Mouse (Mus musculus): ENCODE results near the gene 5730522E02Rik.
"Not testable (repeated sequence)": the region's sequence is repeated elsewhere in the genome, so short reads cannot be mapped to it uniquely, and the experiment has no call there.

5730522E02Rik gene

GRCm38 (mm10) chr11:26210582-26211180, at the start of gene 5730522E02Rik:
Gene 5730522E02Rik, minus strand, starts transcription at chr11:26210763.
- DNase-seq (ENCODE audit: inconsistent age in 2 of 2, low spot score in 1 of 2) = peak in 1 of 2 experiments; percentile 58

- no peak for DNase-seq (ENCODE audit: inconsistent age in 2 of 2, low spot score in 1 of 2)
Observed at GRCm38 (mm10) chr11:26236540-26236939, 26.0 kb upstream of the 5730522E02Rik start.

- DNase-seq (ENCODE audit: inconsistent age in 2 of 2, low spot score in 1 of 2) = no peak
Observed at GRCm38 (mm10) chr11:26229895-26230294, 19.3 kb upstream of the 5730522E02Rik start.

GRCm38 (mm10) chr11:26213643-26214042, 3.1 kb upstream of the 5730522E02Rik start:
- DNase-seq (ENCODE audit: inconsistent age in 2 of 2, low spot score in 1 of 2) = not testable (repeated sequence)

- peak; percentile 64 to 91 for DNase-seq (ENCODE audit: inconsistent age in 2 of 2, low spot score in 1 of 2)
Observed at GRCm38 (mm10) chr11:26209811-26210581, 567 bp downstream of the 5730522E02Rik start.

GRCm38 (mm10) chr11:26203466-26203865, 7.1 kb downstream of the 5730522E02Rik start:
- no peak for DNase-seq (ENCODE audit: inconsistent age in 2 of 2, low spot score in 1 of 2)

GRCm38 (mm10) chr11:26202842-26203241, 7.7 kb downstream of the 5730522E02Rik start:
- DNase-seq (ENCODE audit: inconsistent age in 2 of 2, low spot score in 1 of 2) = no peak

GRCm38 (mm10) chr11:26201778-26202097, 8.8 kb downstream of the 5730522E02Rik start:
- DNase-seq (ENCODE audit: inconsistent age in 2 of 2, low spot score in 1 of 2) = no peak

- peak; percentile 45 to 81 for DNase-seq (ENCODE audit: inconsistent age in 2 of 2, low spot score in 1 of 2)
Observed at GRCm38 (mm10) chr11:26200970-26201777, 9.4 kb downstream of the 5730522E02Rik start.

- no peak for DNase-seq (ENCODE audit: inconsistent age in 2 of 2, low spot score in 1 of 2)
Observed at GRCm38 (mm10) chr11:26195468-26195867, 15.1 kb downstream of the 5730522E02Rik start.

- DNase-seq (ENCODE audit: inconsistent age in 2 of 2, low spot score in 1 of 2) = no peak
Observed at GRCm38 (mm10) chr11:26187231-26187967, 23.2 kb downstream of the 5730522E02Rik start.

- no peak for DNase-seq (ENCODE audit: inconsistent age in 2 of 2, low spot score in 1 of 2)
Observed at GRCm38 (mm10) chr11:26170572-26170971, 40.0 kb downstream of the 5730522E02Rik start.

- DNase-seq (ENCODE audit: inconsistent age in 2 of 2, low spot score in 1 of 2) = no peak
Observed at GRCm38 (mm10) chr11:26167609-26167971, 43.0 kb downstream of the 5730522E02Rik start.

GRCm38 (mm10) chr11:26166966-26167608, 43.5 kb downstream of the 5730522E02Rik start:
- DNase-seq (ENCODE audit: inconsistent age in 2 of 2, low spot score in 1 of 2) = no peak

GRCm38 (mm10) chr11:26164651-26165259, 45.8 kb downstream of the 5730522E02Rik start:
- DNase-seq (ENCODE audit: inconsistent age in 2 of 2, low spot score in 1 of 2) = no peak

GRCm38 (mm10) chr11:26161354-26161753, 49.2 kb downstream of the 5730522E02Rik start:
- DNase-seq (ENCODE audit: inconsistent age in 2 of 2, low spot score in 1 of 2) = no peak

- DNase-seq (ENCODE audit: inconsistent age in 2 of 2, low spot score in 1 of 2) = no peak
Observed at GRCm38 (mm10) chr11:26159033-26159432, 51.5 kb downstream of the 5730522E02Rik start.

- no peak for DNase-seq (ENCODE audit: inconsistent age in 2 of 2, low spot score in 1 of 2)
Observed at GRCm38 (mm10) chr11:26140024-26140423, 70.5 kb downstream of the 5730522E02Rik start.

- no peak for DNase-seq (ENCODE audit: inconsistent age in 2 of 2, low spot score in 1 of 2)
Observed at GRCm38 (mm10) chr11:26138013-26138412, 72.5 kb downstream of the 5730522E02Rik start.

GRCm38 (mm10) chr11:26130911-26131310, 79.7 kb downstream of the 5730522E02Rik start:
- peak in 1 of 2 experiments; percentile 20 for DNase-seq (ENCODE audit: inconsistent age in 2 of 2, low spot score in 1 of 2)
